Mouse (Mus musculus) urinary bladder, postnatal 4 days (tissue): ENCODE measurements around the gene Dnm2.

Source experiments
- DNase-seq, 2 experiments: peaks; one replicate each; pipeline ENCODE4 v3.0.0; 2021 to 2022; ENCODE audit warnings: low spot score in 2 of 2

The Dnm2 gene

GRCm38 (mm10) chr9:21545916-21546788, 121.4 kb downstream of the Dnm2 start:
- DNase-seq = peak; percentile 99 to 100

GRCm38 (mm10) chr9:21546789-21547074, 122.0 kb downstream of the Dnm2 start, which contains the start of gene Carm1:
TSS of gene Carm1 (plus strand) at chr9:21546894.
- DNase-seq = no peak

GRCm38 (mm10) chr9:21547075-21547941, 122.6 kb downstream of the Dnm2 start:
- peak; percentile 25 to 65 for DNase-seq

GRCm38 (mm10) chr9:21551049-21551448, 126.3 kb downstream of the Dnm2 start:
- no peak for DNase-seq

GRCm38 (mm10) chr9:21553607-21554273, 129.0 kb downstream of the Dnm2 start:
- no peak for DNase-seq

- DNase-seq = no peak
Observed at GRCm38 (mm10) chr9:21555198-21555742, 130.6 kb downstream of the Dnm2 start.

GRCm38 (mm10) chr9:21556996-21557395, 132.3 kb downstream of the Dnm2 start:
- DNase-seq = no peak
